Mouse (Mus musculus) frontal cortex, adult 2 months (tissue): Measurements from ENCODE around the gene Inca1. TPM values are rescaled to one million over a fixed set of nuclear protein-coding genes. Genes with fewer than 3 reads are reported as not detected.
A peak's percentile ranks its signal among the peaks of the same experiment; 100 is the strongest.

Experiments
- DNase-seq, 2 experiments: peaks; one replicate each; pipeline ENCODE4 v3.0.0; 2022; ENCODE audit warnings: low spot score in 1 of 2; ENCODE audit errors: extremely low spot score in 1 of 2
- polyA plus RNA-seq: library from polyadenylated mRNA; depleted of rRNA; stranded (reverse); fragments of >200 nt; gene quantifications from 2 replicates; pipeline ENCODE4 v1.2.3, GENCODE M21; 2012; rRNA removed

The Inca1 gene
- 3.5 and 3.9 TPM in 2 replicates for polyA plus RNA-seq

- DNase-seq: peak; percentile 81 to 96
Observed at GRCm38 (mm10) chr11:70699722-70700556, at the start of gene Inca1, which contains the start of gene Kif1c. TSS of gene Inca1 (minus strand) at chr11:70700155. TSS of gene Kif1c (plus strand) at chr11:70700548.

DNA sequence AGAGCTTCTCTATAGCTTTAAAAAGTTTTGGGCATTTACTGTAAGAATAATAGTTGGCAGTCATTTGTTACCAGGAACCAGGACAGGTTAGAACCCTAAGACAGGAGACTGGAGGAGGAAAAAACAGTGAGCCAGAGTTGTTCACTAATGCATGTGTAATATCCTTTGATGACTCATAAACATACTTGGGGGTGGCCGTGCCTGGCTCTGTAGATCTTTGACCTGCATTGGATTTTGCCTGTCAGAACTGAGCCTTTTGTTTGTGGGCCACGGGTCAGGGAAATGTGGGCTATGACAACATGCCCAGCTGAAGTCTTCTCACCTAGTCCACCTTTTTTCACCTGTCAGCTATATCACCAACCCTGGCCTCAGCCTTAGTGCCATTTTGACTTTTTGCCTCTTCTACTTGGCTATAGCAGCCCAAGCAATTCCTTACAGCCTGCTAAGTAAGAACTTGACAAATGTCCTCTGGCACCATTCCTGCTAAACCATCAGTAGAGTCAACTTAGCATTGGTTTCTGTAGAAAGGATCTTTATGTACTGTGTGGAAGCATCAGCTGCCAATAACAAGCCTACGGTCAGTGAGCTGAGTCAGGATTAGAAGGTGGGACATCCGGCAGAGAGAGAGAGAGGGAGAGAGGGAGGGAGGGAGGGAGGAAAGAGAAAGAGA, 48.1 kb upstream of the Inca1 start:
- DNase-seq: no peak

DNA sequence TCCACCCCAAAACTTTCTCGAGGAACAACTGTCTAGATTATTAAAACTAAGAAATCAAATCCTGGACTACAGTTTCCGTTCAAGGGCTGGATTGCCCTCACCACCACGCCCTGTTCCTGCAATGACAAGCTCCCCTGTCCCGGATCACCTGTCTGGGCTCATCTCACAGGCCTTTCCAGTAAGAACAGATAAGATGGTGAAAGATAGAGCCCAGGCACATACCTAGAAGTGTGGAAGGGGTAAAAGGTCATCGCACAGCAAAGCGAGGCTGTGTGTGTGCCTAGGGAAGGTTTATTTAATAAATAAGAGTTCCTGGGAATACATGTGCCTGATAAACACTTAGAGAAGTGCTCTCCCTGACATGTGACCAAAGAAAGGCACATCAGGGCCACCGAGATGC, 45.7 kb upstream of the Inca1 start:
- DNase-seq: no peak

DNA sequence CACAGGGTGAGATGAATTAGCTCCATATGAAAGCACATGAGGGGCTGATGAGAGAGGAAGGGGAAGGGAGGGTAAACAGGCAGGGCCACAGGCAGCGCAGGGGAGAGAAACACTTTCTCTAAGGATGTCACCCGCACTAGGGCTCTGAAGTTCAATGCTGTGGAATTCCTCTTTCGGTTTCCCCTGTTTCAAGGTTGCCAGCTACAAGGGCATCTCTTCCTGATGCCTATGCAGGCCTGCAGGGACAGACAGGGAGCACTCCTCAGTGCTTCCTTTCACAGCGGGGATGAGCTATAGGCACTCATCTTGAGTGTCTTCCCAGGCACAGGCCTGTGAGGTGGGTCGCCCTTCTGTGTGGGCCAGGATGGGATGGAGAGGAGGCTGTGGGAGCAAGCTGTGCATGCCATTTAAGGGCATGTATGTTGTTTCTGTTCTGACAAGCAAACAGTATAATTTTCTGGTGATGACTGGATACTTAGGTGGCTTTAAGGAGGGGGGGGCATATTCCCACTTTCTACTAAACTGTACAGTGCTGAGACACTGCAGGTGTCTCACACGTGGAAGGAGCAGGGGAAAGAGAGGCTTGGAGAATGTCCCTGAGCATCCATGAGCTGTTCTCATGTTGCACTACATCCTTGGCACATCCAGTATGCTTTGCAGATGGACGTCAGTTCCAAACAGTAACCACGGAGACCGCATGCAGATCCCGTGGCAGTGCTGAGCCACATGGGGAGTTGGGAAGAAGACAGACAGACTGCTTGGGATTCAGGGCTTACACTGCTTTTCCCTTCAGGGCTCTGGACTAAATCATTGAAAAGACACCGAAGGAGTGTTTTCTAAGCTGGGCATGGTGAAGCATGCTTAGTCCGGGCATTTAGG, 42.9 kb upstream of the Inca1 start:
- no peak for DNase-seq

GRCm38 (mm10) chr11:70742117-70742516, 42.2 kb upstream of the Inca1 start:
- no peak for DNase-seq

GRCm38 (mm10) chr11:70741603-70742002, 41.6 kb upstream of the Inca1 start:
- DNase-seq: no peak

- DNase-seq: no peak
Observed at GRCm38 (mm10) chr11:70737749-70738148, 37.8 kb upstream of the Inca1 start.

GRCm38 (mm10) chr11:70733256-70733655, 33.3 kb upstream of the Inca1 start:
- DNase-seq: no peak

GRCm38 (mm10) chr11:70731178-70731577, 31.2 kb upstream of the Inca1 start:
- DNase-seq: peak; percentile 46 to 72

DNA sequence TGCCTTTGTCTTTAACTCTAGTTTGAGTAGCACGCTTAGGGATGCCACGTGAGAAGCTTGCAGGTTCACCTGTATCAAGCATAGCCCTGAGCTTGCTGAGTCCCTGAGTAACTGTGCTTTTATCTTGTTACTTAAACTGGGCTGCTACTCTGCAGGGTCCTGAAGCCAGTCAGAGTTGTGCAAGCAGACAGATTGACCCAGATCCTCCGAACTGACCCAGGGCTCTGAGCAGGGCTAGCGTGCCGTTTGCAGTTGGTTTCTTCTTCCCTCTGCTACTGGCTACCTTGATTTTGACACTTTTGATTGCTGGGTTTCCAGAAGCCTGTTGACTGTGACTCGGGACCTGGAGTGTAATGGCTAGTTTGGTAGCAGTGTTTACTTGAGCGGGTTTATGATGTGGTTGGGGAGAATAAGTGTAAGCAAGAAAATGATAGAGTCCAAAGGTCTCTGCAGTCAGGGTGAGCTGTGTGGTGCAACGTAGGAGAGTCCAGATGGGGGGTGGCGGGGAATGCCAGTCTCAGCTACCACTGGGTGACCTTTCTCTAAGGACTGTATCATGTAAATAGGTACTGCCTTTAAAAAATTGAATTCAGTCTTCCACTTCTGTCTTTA, 30.6 kb upstream of the Inca1 start:
- no peak for DNase-seq

DNA sequence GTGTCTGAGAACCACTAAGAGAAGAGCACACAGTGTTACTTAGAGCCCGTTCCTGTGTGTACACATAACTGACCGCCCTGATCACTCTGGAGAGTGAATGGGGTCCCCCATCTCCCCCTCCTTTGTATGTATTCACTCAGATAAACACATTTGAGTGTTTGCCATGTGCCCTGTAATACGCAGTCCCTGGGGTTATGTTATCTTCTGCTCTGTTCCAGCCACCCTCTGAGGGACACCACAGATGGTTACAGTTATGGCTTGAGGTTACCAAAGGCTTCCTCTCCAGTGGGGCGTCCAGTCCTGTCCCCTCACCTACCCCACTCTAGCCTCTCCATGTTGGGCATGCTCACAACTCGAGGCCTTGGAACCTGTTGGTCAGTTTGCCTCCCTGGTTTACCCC, 27.4 kb upstream of the Inca1 start:
- no peak for DNase-seq

DNA sequence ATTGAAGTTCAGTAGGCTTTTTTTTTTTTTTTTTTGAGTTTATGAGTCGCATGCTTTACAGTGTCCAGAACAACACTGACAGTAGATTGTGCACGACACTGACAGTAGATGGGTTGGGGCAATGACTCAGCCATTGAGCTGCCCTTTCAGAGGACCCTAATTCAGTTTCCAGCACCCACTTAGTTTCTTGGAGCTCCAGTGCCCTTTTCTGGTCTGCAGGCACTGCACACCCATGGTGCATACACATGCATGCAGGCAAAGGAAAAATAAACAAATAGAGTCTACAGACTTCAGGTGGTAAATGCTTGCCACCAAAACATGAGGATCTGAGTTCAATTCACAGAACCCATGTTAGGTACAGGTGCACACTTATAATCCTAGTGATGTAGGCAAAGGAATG, 26.6 kb upstream of the Inca1 start:
- DNase-seq: no peak

DNA sequence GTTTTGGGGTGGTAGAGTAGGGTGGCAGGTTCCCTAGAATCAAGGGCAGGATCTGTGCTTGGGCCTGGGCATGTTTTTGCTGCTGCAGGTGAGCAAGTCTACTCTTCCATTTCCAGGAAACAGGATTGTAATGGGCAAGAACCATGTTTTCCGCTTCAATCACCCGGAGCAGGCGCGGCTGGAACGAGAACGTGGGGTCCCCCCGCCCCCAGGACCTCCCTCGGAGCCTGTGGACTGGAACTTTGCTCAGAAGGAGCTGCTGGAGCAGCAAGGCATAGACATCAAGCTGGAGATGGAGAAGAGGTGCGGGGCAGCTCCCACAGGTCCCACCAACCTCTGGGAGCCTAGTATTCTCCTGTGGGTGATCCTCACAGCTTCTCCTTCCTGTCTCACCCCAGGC, 24.8 kb upstream of the Inca1 start:
- DNase-seq: no peak

DNA sequence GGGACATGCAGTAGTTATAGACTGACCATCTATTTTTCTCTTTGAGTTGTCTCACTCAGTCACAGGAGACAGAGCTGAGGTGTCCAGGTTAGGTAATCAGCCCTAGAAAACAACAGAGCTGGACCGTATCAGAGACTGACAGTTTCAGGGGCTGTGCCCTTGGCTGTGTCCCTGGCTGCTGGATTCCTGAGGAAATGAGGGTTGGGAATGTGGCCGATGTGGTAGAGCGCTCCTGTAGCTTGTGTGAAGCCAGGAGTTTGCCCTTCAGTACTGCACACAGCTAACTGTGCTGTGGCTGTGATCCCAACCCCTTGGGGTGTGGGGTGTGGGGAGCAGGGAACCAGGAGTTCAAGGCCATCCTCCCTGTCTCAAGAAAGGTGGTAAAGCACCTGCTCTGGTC, 21.1 kb upstream of the Inca1 start:
- no peak for DNase-seq

GRCm38 (mm10) chr11:70720567-70720966, 20.6 kb upstream of the Inca1 start:
- DNase-seq: no peak

DNA sequence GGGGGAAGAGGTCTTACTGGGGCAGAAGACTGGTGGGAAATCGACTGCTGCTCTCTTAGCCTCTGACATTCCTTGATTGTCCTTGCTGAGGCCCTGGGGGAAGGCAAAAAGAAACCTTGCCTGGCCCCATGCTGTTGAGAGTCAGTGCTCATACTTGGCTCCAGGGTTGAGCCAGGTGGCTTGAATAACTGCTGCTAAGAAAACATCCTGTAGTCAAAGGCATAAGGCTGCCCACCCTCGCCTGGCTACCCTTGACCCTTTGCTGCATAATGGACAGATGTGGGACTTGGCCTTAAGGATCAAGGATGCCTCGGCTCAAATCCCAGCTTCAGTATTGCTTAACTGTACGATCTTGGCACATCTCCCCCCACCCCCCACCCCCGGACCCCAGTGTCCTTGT, 18.5 kb upstream of the Inca1 start:
- DNase-seq: no peak

DNA sequence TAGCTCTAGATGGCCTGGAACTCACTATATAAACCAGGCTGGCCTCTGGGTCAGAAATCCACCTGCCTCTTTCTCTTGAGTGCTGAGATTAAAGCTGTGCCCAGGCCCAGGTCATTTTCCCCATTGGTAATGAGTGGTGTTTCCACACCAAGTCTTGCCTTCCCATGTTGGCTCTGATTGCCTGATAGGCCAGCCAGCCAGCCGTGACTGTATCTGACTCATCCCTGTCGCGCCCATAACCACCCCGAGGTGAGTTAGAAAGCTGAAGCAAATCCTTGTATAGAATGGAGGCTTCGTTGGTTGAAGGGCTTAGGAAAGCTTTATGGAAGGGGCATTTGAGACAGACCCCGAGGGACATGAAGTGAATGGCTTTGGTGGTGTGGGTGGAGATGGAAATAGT, 15.9 kb upstream of the Inca1 start:
- no peak for DNase-seq

GRCm38 (mm10) chr11:70713222-70713621, 13.3 kb upstream of the Inca1 start:
- no peak for DNase-seq

DNA sequence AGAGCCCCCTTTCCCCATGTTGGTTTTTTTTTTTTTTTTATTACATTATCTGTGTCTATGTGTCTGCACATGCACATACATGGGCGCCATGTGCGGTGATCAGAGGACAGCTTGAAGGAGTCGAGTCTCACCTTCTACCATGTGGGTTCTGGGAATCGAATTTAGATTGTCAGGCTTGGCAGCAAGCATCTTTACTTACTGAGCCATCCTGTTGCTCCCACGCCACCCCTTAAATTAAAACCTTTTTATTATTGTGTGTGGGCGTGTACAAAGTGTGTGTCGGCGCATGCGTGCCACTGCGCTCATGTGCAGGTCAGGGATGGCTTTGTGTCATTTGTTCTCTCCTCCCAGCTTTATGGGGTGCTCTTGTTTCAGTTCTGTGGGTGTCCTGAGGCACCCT, 11.1 kb upstream of the Inca1 start:
- peak; percentile 39 to 45 for DNase-seq

- DNase-seq: no peak
Observed at GRCm38 (mm10) chr11:70706127-70706526, 6.2 kb upstream of the Inca1 start.

GRCm38 (mm10) chr11:70702781-70703180, 2.8 kb upstream of the Inca1 start:
- no peak for DNase-seq
